Mouse (Mus musculus): ENCODE measurements around the gene Slc5a4b. TPM values are rescaled to one million over a fixed set of nuclear protein-coding genes. Genes with fewer than 3 reads are reported as not detected.

The Slc5a4b gene
- total RNA-seq, 2 experiments from 2014 or later, result not detected

DNA sequence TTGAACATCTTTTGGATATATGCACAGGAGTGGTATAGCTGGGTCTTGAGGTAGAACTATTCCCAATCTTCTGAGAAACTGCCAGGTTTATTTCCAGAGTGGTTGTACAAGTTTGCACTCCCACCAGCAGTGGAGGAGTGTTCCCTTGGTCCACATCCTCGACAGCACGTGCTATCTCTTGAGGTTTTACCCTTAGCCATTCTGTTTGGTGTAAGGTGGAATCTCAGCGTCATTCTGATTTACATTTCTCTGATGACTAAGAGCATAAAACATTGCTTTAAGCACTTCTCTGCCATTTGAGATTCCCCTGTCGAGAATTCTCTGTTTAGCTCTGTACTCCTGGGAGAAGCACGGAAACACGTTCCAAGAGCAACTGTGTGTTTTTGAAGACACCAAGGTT lies 97.8 kb downstream of the Slc5a4b start:
- ATAC-seq (replicated peaks; ENCODE audit: low FRiP score, low TSS enrichment, poor library complexity, severe bottlenecking), result no peak

DNA sequence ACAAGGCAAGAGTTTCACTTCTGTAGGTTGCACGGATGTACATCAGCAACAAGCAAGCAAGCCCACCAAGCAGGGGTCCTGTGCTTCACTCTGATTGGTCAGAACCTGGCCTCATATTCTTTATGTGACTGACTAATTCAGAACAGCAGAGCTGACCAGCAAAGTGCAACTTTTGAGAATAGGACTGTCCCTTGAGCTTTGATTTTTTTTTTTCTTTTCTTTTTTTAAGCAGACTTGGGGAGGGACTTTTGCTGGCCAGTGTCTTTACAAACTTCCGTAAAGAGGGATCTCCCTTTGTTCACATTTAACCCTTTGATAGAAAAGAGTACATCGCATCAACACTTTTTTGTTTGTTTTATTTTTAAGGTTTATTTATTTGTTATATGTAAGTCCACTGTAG lies 100.9 kb downstream of the Slc5a4b start:
- ATAC-seq (replicated peaks; ENCODE audit: low FRiP score, low TSS enrichment, poor library complexity, severe bottlenecking), result no peak

Other genes starting within 250 kb of the Slc5a4b start
- gene Derl3, start 217.5 kb downstream of the Slc5a4b start, total RNA-seq (2014; fragmentation: Nextera tagmentation), result 1.7 TPM in 1 of 2 replicates, not detected in the other
- gene Derl3, start 217.5 kb downstream of the Slc5a4b start, total RNA-seq (2017), result 0.69 TPM in 1 of 2 replicates, not detected in the other
- gene Smarcb1, start 189.3 kb downstream of the Slc5a4b start, total RNA-seq (2014; fragmentation: Nextera tagmentation), result 98.4 and 103 TPM in 2 replicates
- 54.5 and 69.3 TPM in 2 replicates for gene Smarcb1, start 189.3 kb downstream of the Slc5a4b start, total RNA-seq (2017)
- 177 and 314 TPM in 2 replicates for gene Chchd10, start 177.8 kb downstream of the Slc5a4b start, total RNA-seq (2014; fragmentation: Nextera tagmentation)
- gene Chchd10, start 177.8 kb downstream of the Slc5a4b start, total RNA-seq (2017), result 74.0 and 119 TPM in 2 replicates
- 0.96 and 1.9 TPM in 2 replicates for gene Mmp11, start 174.5 kb downstream of the Slc5a4b start, total RNA-seq (2014; fragmentation: Nextera tagmentation)
- gene Mmp11, start 174.5 kb downstream of the Slc5a4b start, total RNA-seq (2017), result not detected in 2 replicates
- 1.8 and 3.6 TPM in 2 replicates for gene Gm867, start 170.3 kb downstream of the Slc5a4b start, total RNA-seq (2014; fragmentation: Nextera tagmentation)
- gene Gm867, start 170.3 kb downstream of the Slc5a4b start, total RNA-seq (2017), result not detected in 2 replicates
- gene Vpreb3, start 167.9 kb downstream of the Slc5a4b start, total RNA-seq (2014; fragmentation: Nextera tagmentation), result 6.1 and 35.6 TPM in 2 replicates
- not detected in 2 replicates for gene Vpreb3, start 167.9 kb downstream of the Slc5a4b start, total RNA-seq (2017)
- 0.12 and 1.4 TPM in 2 replicates for gene Gm5134, start 156.4 kb downstream of the Slc5a4b start, total RNA-seq (2014; fragmentation: Nextera tagmentation)
- 0.38 TPM in 1 of 2 replicates, not detected in the other for gene Gm5134, start 156.4 kb downstream of the Slc5a4b start, total RNA-seq (2017)
- gene Zfp280b, start 78.3 kb downstream of the Slc5a4b start, total RNA-seq (2014; fragmentation: Nextera tagmentation), result 15.2 and 25.8 TPM in 2 replicates
- gene Zfp280b, start 78.3 kb downstream of the Slc5a4b start, total RNA-seq (2017), result 9.3 and 11.9 TPM in 2 replicates
- gene Slc5a4a, start 36.5 kb upstream of the Slc5a4b start, total RNA-seq (2014; fragmentation: Nextera tagmentation), result not detected in 2 replicates
- gene Slc5a4a, start 36.5 kb upstream of the Slc5a4b start, total RNA-seq (2017), result not detected in 2 replicates
- 0.59 and 2.0 TPM in 2 replicates for gene Prmt2, start 126.9 kb upstream of the Slc5a4b start, total RNA-seq (2014; fragmentation: Nextera tagmentation)
- gene Prmt2, start 126.9 kb upstream of the Slc5a4b start, total RNA-seq (2017), result 0.42 and 3.7 TPM in 2 replicates
- gene S100b, start 142.9 kb upstream of the Slc5a4b start, total RNA-seq (2014; fragmentation: Nextera tagmentation), result not detected in 2 replicates
- not detected in 2 replicates for gene S100b, start 142.9 kb upstream of the Slc5a4b start, total RNA-seq (2017)
- 1.6 and 2.4 TPM in 2 replicates for gene Dip2a, start 234.3 kb upstream of the Slc5a4b start, total RNA-seq (2014; fragmentation: Nextera tagmentation)
- gene Dip2a, start 234.3 kb upstream of the Slc5a4b start, total RNA-seq (2017), result 0.76 and 3.1 TPM in 2 replicates

Measured in megakaryocyte-erythroid progenitor cell, adult 5-6 weeks (primary cell).